Mouse (Mus musculus) hindlimb bud, embryonic 11.5 days (tissue): ENCODE results near the gene Draxin.
"Not testable (repeated sequence)": the region's sequence is repeated elsewhere in the genome, so short reads cannot be mapped to it uniquely, and the experiment has no call there.

Experiments
- DNase-seq: peaks from one replicate; pipeline ENCODE4 v3.0.0-alpha.2; 2012; ENCODE audit warnings: low read depth, low spot score; ENCODE audit errors: extremely low spot score

Gene Draxin

GRCm38 (mm10) chr4:148058993-148059392 lies 71.5 kb downstream of the Draxin start:
- no peak for DNase-seq

GRCm38 (mm10) chr4:148058218-148058819 lies 72.2 kb downstream of the Draxin start:
- DNase-seq, result no peak

GRCm38 (mm10) chr4:148057661-148058209 lies 72.8 kb downstream of the Draxin start:
- DNase-seq, result no peak

- DNase-seq, result no peak
Measured at GRCm38 (mm10) chr4:148056801-148057200, 73.7 kb downstream of the Draxin start.

GRCm38 (mm10) chr4:148056246-148056645 lies 74.3 kb downstream of the Draxin start:
- no peak for DNase-seq

- DNase-seq, result no peak
Measured at GRCm38 (mm10) chr4:148054961-148055695, 75.4 kb downstream of the Draxin start.

- no peak for DNase-seq
Measured at GRCm38 (mm10) chr4:148053417-148053920, 77.0 kb downstream of the Draxin start.

- DNase-seq, result no peak
Measured at GRCm38 (mm10) chr4:148052976-148053375, 77.5 kb downstream of the Draxin start.

- DNase-seq, result no peak
Measured at GRCm38 (mm10) chr4:148051886-148052285, 78.6 kb downstream of the Draxin start.

- DNase-seq, result no peak
Measured at GRCm38 (mm10) chr4:148051046-148051776, 79.3 kb downstream of the Draxin start.

- not testable (repeated sequence) for DNase-seq
Measured at GRCm38 (mm10) chr4:148050396-148050914, 80.0 kb downstream of the Draxin start.
